7 mouse cellular contexts compared by ENCODE assay signal in the genomic region with DNA sequence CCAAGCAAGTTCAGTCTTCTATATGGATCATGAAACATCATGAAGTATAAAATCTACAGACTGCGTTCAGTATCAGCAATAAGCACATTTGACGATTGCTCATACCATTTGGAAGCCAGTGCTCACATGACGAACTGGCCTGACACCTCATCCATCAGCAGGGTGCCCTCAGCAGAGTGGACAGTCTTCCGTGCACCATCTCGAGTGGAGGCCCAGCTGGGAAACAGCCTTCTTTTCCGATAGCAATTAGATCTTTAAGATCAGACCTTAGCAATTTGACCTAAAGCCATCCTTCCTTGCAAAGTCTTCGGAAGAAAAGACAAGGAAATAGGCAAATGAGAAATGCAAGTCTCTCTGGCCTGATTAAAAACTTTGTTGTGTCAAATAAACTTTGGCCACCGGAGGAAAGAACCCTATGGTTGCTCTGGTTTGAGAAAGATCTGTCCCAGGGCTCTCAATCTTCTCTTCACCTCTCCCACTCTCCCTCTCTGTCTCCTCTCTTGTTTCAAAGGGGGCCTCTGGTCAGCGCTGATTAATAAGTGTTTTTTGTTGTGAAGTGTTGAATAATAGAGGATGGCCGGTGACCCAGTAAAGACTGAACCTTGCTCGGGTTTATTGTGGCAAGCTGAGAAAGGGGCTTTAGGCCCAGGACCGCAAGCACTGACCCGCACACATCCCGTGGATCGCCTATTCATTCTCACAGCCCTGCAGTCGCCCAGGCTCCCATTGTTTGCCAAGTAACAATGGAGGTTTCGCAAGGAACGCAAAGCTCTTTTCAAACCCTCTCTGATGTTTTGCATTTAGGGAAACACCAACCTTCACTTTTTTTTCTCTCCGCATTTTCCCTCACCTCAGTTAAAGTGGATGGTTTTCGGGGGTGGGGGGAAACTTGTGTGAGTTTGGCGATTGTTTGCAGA.
DNase-seq lines count a peak whose midpoint lies in the region; ATAC-seq lines count a peak whose summit lies in the region.

No protein-coding gene starts in this region.

- peak; percentile 30 for DNase-seq in right cerebral cortex, postnatal 25 days
- DNase-seq in right cerebral cortex, postnatal 36 days (ENCODE audit: low spot score in 2 of 2): no peak
- peak; percentile 32 for DNase-seq in forebrain, embryonic 10.5 days (ENCODE audit: extremely low spot score, low spot score)
- DNase-seq in liver, embryonic 13.5 days: no peak
- DNase-seq in thymus, postnatal 25 days: no peak
- no peak for DNase-seq in ovary, adult 18-20 months (ENCODE audit: low spot score)
- DNase-seq in gastrocnemius, postnatal 25 days: no peak

- no peak overlapping the region for H3K9ac ChIP-seq in liver, embryonic 13.5 days

- H3K4me3 ChIP-seq in forebrain, embryonic 10.5 days: peak overlapping the region; percentile 70
- H3K4me3 ChIP-seq in liver, embryonic 13.5 days (replicated peaks): no peak overlapping the region

- peaks cover 55% of the 10 kb centered on the region for H3K27me3 ChIP-seq in forebrain, embryonic 10.5 days (ENCODE audit: poor library complexity, severe bottlenecking)
- peaks cover 54% of the 10 kb centered on the region for H3K27me3 ChIP-seq in liver, embryonic 13.5 days

- H3K27ac ChIP-seq in forebrain, embryonic 10.5 days: peak overlapping the region; percentile 98
- no peak overlapping the region for H3K27ac ChIP-seq in liver, embryonic 13.5 days

- peaks cover 50% of the 10 kb centered on the region for H3K4me1 ChIP-seq in forebrain, embryonic 10.5 days
- H3K4me1 ChIP-seq in liver, embryonic 13.5 days (replicated peaks): no peaks in the 10 kb centered on the region; the same call in 1 of the 2 replicates

- peak overlapping the region; percentile 54 for H3K4me2 ChIP-seq in liver, embryonic 13.5 days

- no peak for ATAC-seq in liver, embryonic 13.5 days (ENCODE audit: low read depth)

- H3K9me3 ChIP-seq in forebrain, embryonic 10.5 days: 0 out of 2 replicates have a peak, but pooled peaks cover 2% of the 10 kb centered on the region
- no peaks in the 10 kb centered on the region for H3K9me3 ChIP-seq in liver, embryonic 13.5 days (replicated peaks)

- WGBS in forebrain, embryonic 10.5 days: 2% methylated on average over 21 of the region's 21 CpGs
- WGBS in liver, embryonic 13.5 days (ENCODE audit: insufficient replicate concordance): 10% methylated on average over 21 of the region's 21 CpGs

- H3K36me3 ChIP-seq in forebrain, embryonic 10.5 days (replicated peaks): no peaks in the 10 kb centered on the region
- H3K36me3 ChIP-seq in liver, embryonic 13.5 days: no peaks in the 10 kb centered on the region

Comparison
In these comparisons a context has a peak if more than half of its experiments do, and no peak if none do; other contexts are left out.
1. DNase-seq: peak in right cerebral cortex, postnatal 25 days (single experiment) and forebrain, embryonic 10.5 days (single experiment); none in right cerebral cortex, postnatal 36 days (0 of 2), liver, embryonic 13.5 days (single experiment), thymus, postnatal 25 days (single experiment), ovary, adult 18-20 months (single experiment) and gastrocnemius, postnatal 25 days (single experiment).